Mouse (Mus musculus): ENCODE results near the gene Uba3. TPM values are rescaled to one million over a fixed set of nuclear protein-coding genes. Genes with fewer than 3 reads are reported as not detected.

The Uba3 gene
- 57.7 and 64.3 TPM in 2 replicates for polyA plus RNA-seq (2015; fragmentation: Nextera tagmentation; extraction: Ambion mirVana)

DNA sequence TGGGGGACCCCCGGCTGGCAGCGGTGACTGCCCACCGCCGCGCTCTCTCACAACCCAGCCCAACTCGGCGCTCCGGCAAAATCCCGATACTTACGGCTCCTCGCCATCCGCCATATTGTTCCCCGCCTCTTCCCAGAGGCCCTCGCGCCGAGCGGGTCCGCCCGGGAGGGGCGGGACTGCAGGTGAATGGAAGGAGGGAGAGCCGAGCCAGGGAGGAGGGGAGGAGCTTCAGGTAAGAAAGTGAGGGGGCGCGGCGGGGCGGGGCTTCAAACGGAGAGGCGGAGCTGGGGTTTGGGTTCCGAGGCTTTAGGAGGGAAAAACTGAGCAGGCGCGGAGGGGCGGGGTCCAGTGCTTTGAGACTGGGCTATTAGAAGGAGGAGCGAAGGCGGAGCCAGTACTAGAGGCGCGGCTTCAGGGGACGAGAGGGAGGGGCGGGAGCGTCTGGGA is at the start of gene Uba3:
TSS of gene Uba3 (minus strand) at position 209 of the 447 bp plus-strand sequence.
- Histone ChIP-seq H3K27me3 (replicated peaks) (no peaks in the 10 kb centered on the region), H3K9ac (peak within 1 kb of the TSS; percentile 93), H3K9me3 (no peaks in the 10 kb centered on the region), H3K4me1 (replicated peaks) (peaks cover 10% of the 10 kb centered on the region; the same call in 1 of the 2 replicates), H3K4me3 (replicated peaks) (peak within 1 kb of the TSS; percentile 88), H3K36me3 (no peaks in the 10 kb centered on the region), H3K27ac (peak within 1 kb of the TSS; percentile 83), H3K4me2 (replicated peaks) (peak within 1 kb of the TSS; percentile 59)
- peak; percentile 98 for ATAC-seq
- under 1% methylated on average over 38 of the region's 38 CpGs for WGBS

DNA sequence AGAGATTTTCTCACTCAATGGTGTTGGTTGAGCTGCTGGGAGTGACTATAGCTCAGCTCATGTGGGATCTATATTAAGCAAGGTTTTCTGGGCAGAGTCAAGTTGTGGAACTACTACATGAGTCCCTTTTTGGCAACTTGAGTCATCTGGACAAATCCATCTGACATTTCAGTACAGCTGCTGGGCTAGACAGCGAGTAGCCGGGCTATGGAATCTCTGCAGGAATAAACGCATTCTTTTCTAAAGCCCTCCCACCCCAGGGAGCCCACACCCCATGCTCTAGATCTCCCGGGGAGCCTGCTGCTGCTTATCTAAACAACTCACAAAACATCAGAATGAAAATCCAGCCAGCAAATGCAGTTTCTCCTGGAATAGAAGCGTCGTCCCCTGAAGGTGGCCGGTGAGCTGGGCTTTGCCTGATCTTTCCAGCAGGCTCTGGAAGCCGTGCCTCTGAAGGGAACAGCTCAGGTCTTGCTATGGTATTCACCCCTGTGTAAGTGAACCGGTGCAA is 47.3 kb upstream of the Uba3 start, which contains the start of gene Lmod3:
TSS of gene Lmod3 (minus strand) at position 49 of the 511 bp plus-strand sequence.
- ATAC-seq: no peak
- H3K27me3 ChIP-seq (replicated peaks): no peaks in the 10 kb centered on the region
- H3K27ac ChIP-seq: no peak within 1 kb of the TSS
- peaks cover 5% of the 10 kb centered on the region; the same call in 1 of the 2 replicates for H3K4me1 ChIP-seq (replicated peaks)
- H3K9me3 ChIP-seq: no peaks in the 10 kb centered on the region
- H3K4me2 ChIP-seq (replicated peaks): no peak within 1 kb of the TSS
- no peak within 1 kb of the TSS for H3K9ac ChIP-seq
- H3K4me3 ChIP-seq (replicated peaks): no peak within 1 kb of the TSS
- H3K36me3 ChIP-seq: no peaks in the 10 kb centered on the region
- WGBS: 20% methylated on average over 9 of the region's 9 CpGs

DNA sequence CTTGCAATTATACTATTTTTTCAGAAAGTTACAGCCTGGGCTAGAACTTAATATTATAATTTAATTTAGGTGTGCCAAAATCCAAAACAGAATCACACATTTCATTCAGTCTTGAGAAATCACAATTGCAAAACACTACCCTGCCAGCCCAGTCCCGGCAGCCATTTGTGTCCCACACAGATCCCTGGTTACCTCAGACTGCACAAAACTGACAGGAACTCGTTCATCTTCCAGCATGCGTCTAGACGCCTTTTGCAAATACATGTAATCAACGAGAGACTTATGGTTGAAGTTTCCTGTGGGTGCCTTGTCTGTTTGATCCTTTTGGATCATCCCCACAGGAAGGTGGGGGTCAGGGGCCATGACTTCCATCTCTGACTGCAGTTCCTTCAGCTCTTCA is 46.6 kb upstream of the Uba3 start:
- no peak for ATAC-seq
- peaks cover 5% of the 10 kb centered on the region; the same call in 1 of the 2 replicates for H3K4me1 ChIP-seq (replicated peaks)
- no peak overlapping the region for H3K4me2 ChIP-seq (replicated peaks)
- WGBS: 33% methylated on average over 5 of the region's 5 CpGs
- H3K9me3 ChIP-seq: no peaks in the 10 kb centered on the region
- no peaks in the 10 kb centered on the region for H3K27me3 ChIP-seq (replicated peaks)
- H3K27ac ChIP-seq: no peak overlapping the region
- H3K9ac ChIP-seq: no peak overlapping the region
- H3K4me3 ChIP-seq (replicated peaks): no peak overlapping the region
- no peaks in the 10 kb centered on the region for H3K36me3 ChIP-seq

GRCm38 (mm10) chr6:97250966-97251365 is 45.5 kb upstream of the Uba3 start:
- H3K27ac ChIP-seq: no peak overlapping the region
- no peak overlapping the region for H3K9ac ChIP-seq
- WGBS: 38% methylated on average over 6 of the region's 6 CpGs
- peaks cover 5% of the 10 kb centered on the region; the same call in 1 of the 2 replicates for H3K4me1 ChIP-seq (replicated peaks)
- no peaks in the 10 kb centered on the region for H3K9me3 ChIP-seq
- ATAC-seq: no peak
- H3K36me3 ChIP-seq: no peaks in the 10 kb centered on the region
- no peaks in the 10 kb centered on the region for H3K27me3 ChIP-seq (replicated peaks)
- no peak overlapping the region for H3K4me2 ChIP-seq (replicated peaks)
- no peak overlapping the region for H3K4me3 ChIP-seq (replicated peaks)

GRCm38 (mm10) chr6:97245200-97245599 is 39.8 kb upstream of the Uba3 start:
- H3K36me3 ChIP-seq: no peaks in the 10 kb centered on the region
- no peak overlapping the region for H3K9ac ChIP-seq
- H3K4me3 ChIP-seq (replicated peaks): no peak overlapping the region
- no peaks in the 10 kb centered on the region for H3K27me3 ChIP-seq (replicated peaks)
- H3K9me3 ChIP-seq: no peaks in the 10 kb centered on the region
- H3K27ac ChIP-seq: no peak overlapping the region
- H3K4me1 ChIP-seq (replicated peaks): no peaks in the 10 kb centered on the region
- no peak for ATAC-seq
- no peak overlapping the region for H3K4me2 ChIP-seq (replicated peaks)

- H3K4me2 ChIP-seq (replicated peaks): no peak overlapping the region
- no peaks in the 10 kb centered on the region for H3K9me3 ChIP-seq
- H3K4me3 ChIP-seq (replicated peaks): no peak overlapping the region
- no peaks in the 10 kb centered on the region for H3K36me3 ChIP-seq
- H3K4me1 ChIP-seq (replicated peaks): no peaks in the 10 kb centered on the region
- ATAC-seq: peak; percentile 75
- H3K9ac ChIP-seq: no peak overlapping the region
- no peaks in the 10 kb centered on the region for H3K27me3 ChIP-seq (replicated peaks)
- WGBS: 77% methylated on average over 4 of the region's 4 CpGs
- no peak overlapping the region for H3K27ac ChIP-seq
Measured at GRCm38 (mm10) chr6:97242522-97242921, 37.1 kb upstream of the Uba3 start.

GRCm38 (mm10) chr6:97240092-97240491 is 34.6 kb upstream of the Uba3 start:
- Histone ChIP-seq H3K9ac (no peak overlapping the region), H3K9me3 (no peaks in the 10 kb centered on the region), H3K4me3 (replicated peaks) (no peak overlapping the region), H3K27ac (no peak overlapping the region), H3K4me1 (replicated peaks) (no peaks in the 10 kb centered on the region), H3K4me2 (replicated peaks) (no peak overlapping the region), H3K36me3 (no peaks in the 10 kb centered on the region), H3K27me3 (replicated peaks) (no peaks in the 10 kb centered on the region)
- ATAC-seq: no peak
- WGBS: 88% methylated on average over 5 of the region's 5 CpGs

DNA sequence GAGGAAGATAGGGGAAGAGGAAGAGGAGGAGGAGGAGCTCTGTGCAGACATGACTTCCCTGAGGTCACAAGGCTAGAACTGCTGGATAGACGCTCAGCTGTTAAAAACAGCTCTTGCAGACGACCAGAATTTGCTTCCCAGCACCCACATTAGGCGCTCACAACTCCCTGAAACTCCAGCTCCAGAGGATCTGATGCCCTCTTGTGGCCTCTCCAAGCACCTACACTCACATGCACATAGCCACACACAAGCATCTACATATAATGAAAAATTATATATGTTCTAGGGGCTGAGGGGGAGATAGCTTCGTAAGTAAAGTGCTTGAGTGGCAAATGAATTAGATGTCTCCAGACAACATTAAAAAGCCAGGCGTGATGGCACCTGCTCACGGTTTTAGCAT is 33.9 kb upstream of the Uba3 start:
- no peak overlapping the region for H3K4me3 ChIP-seq (replicated peaks)
- no peaks in the 10 kb centered on the region for H3K36me3 ChIP-seq
- no peak overlapping the region for H3K27ac ChIP-seq
- no peak for ATAC-seq
- H3K9me3 ChIP-seq: no peaks in the 10 kb centered on the region
- H3K4me1 ChIP-seq (replicated peaks): no peaks in the 10 kb centered on the region
- H3K4me2 ChIP-seq (replicated peaks): no peak overlapping the region
- no peak overlapping the region for H3K9ac ChIP-seq
- H3K27me3 ChIP-seq (replicated peaks): no peaks in the 10 kb centered on the region
- 87% methylated on average over 6 of the region's 6 CpGs for WGBS

DNA sequence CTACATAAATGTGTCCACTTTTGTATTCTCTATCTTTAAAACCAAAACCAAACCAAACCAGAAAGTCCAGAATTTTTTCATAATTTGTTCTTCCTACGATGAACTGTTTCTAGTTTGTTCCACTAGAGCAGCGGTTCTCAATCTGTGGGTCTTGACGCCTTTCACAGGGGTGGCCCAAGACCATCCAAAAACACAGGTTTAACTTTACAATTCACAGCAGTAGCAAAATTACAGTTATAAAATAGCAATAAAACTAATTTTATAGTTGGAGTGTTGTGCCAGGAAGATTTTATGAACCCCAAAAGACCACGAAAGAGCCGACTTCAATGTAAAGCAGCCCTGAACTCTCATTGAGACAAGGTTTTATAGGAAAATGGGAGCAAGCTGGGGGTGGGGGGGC is 30.6 kb upstream of the Uba3 start:
- no peak overlapping the region for H3K27ac ChIP-seq
- H3K4me1 ChIP-seq (replicated peaks): no peaks in the 10 kb centered on the region
- H3K27me3 ChIP-seq (replicated peaks): no peaks in the 10 kb centered on the region
- no peaks in the 10 kb centered on the region for H3K36me3 ChIP-seq
- ATAC-seq: no peak
- H3K9ac ChIP-seq: no peak overlapping the region
- H3K4me2 ChIP-seq (replicated peaks): no peak overlapping the region
- H3K9me3 ChIP-seq: no peaks in the 10 kb centered on the region
- WGBS: 89% methylated on average over 5 of the region's 5 CpGs
- H3K4me3 ChIP-seq (replicated peaks): no peak overlapping the region

DNA sequence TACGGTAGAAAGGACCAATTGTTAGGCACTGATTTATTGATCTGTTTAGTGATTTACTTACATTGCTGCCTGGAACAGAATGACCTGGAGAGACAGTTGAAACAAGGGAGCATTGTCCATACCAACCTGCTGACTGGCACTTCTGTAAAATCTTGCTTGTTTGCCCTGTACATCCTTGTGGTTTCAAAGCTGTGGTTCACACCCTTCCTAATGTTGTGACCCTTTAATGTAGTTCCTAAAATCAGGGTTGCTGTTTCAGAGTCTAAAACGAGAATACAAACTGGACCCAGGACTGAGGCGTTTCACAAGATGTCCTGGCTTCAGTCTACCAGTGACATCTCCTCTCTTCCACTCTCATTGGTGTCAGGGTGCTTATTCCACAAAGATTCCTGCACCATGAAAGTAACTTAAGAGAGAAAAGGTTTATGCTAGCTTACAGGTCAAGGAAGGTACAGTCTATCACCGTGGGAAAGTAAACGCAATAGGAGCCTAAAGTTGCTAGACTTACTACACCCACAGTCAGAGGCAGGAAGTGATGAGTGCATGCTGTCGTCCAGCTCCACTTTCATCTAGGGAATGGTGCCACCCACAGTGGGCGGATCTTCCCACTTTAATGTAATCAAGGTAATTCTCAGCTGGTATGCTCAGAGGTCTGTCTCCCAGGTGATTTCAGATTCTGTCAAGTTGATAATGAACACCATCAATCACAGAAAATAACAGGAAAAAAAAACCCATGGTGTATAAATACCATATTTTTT is 29.6 kb upstream of the Uba3 start:
- no peak overlapping the region for H3K4me3 ChIP-seq (replicated peaks)
- H3K36me3 ChIP-seq: no peaks in the 10 kb centered on the region; the same call in 1 of the 2 replicates
- no peaks in the 10 kb centered on the region for H3K27me3 ChIP-seq (replicated peaks)
- no peaks in the 10 kb centered on the region for H3K9me3 ChIP-seq
- no peak overlapping the region for H3K9ac ChIP-seq
- no peak for ATAC-seq
- no peak overlapping the region for H3K4me2 ChIP-seq (replicated peaks)
- WGBS: 79% methylated on average over 7 of the region's 7 CpGs
- no peak overlapping the region for H3K27ac ChIP-seq
- H3K4me1 ChIP-seq (replicated peaks): no peaks in the 10 kb centered on the region

DNA sequence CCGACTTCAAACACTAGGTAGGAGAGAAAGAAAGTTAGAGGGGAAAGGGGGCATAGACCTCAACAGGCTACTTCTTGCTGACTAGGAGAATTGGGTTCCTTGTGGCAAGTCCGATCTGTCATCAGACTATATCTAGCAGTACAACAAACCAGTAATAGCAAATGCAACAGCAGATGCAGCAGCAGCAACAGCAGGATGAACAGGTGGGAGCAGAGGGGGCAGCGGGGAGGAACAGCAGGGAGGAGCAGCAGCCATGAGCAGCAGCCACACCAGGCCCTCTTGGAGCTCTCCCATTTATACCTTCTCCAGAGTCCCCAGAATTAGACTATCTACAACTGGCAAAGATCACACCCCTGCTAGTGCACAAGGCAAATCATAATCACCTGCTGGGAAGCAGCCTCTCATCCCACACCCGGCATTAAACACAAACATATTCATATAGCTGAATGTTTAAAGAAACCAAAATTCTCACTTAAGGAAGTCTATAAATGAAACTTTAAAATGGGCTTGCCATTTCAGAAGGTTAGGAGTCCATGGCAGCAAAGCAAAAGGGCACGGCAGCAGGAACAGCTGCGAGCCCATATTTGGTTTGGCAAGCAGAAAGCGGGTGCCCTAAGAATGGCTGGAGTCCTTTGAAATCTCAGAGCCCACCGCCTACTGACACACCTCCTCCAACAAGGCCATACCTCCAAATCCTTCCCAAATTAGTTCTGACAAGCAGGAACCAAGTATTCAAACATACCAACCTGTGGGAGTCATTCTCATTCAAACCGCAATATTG is 21.8 kb upstream of the Uba3 start:
- Histone ChIP-seq H3K4me1 (replicated peaks) (no peaks in the 10 kb centered on the region), H3K36me3 (peaks cover 8% of the 10 kb centered on the region; the same call in 1 of the 2 replicates), H3K27ac (no peak overlapping the region), H3K4me3 (replicated peaks) (no peak overlapping the region), H3K4me2 (replicated peaks) (no peak overlapping the region), H3K9ac (no peak overlapping the region), H3K9me3 (no peaks in the 10 kb centered on the region), H3K27me3 (replicated peaks) (no peaks in the 10 kb centered on the region)
- WGBS: 90% methylated on average over 9 of the region's 9 CpGs
- no peak for ATAC-seq

GRCm38 (mm10) chr6:97226083-97226491 is 20.6 kb upstream of the Uba3 start:
- WGBS: 39% methylated on average over 1 of the region's 1 CpGs
- H3K27ac ChIP-seq: no peak overlapping the region

More at GRCm38 (mm10) chr6:97226083-97226491, 20.6 kb upstream of the Uba3 start:
- no peaks in the 10 kb centered on the region for H3K4me1 ChIP-seq (replicated peaks)
- no peaks in the 10 kb centered on the region for H3K27me3 ChIP-seq (replicated peaks)
- no peak overlapping the region for H3K4me2 ChIP-seq (replicated peaks)
- no peak overlapping the region for H3K9ac ChIP-seq
- no peaks in the 10 kb centered on the region for H3K9me3 ChIP-seq
- peaks cover 8% of the 10 kb centered on the region; the same call in 1 of the 2 replicates for H3K36me3 ChIP-seq
- H3K4me3 ChIP-seq (replicated peaks): no peak overlapping the region
- no peak for ATAC-seq
